Mouse (Mus musculus) heart, postnatal 0 days (tissue): ENCODE results near the gene Rbm47. TPM values are rescaled to one million over a fixed set of nuclear protein-coding genes. Genes with fewer than 3 reads are reported as not detected.

Experiments used
- ATAC-seq: fragments of 200-750 bp; cut with Nextera tagmentation; 2 replicates; pipeline ENCODE4 v1.8.0; 2017; ENCODE audit warnings: low read depth, moderate number of reproducible peaks, moderate library complexity; ENCODE audit not compliant: insufficient read depth
- DNase-seq: peaks from one replicate; pipeline ENCODE4 v3.0.0-alpha.2; 2016; ENCODE audit warnings: low spot score
- H3K27ac ChIP-seq: fragments of 300-500 bp; sonication (generic); 2 replicates; pipeline ENCODE4 v1.5.1; 2014; ENCODE audit warnings: low read depth, mild to moderate bottlenecking
- H3K27me3 ChIP-seq: fragments of 300-500 bp; sonication (generic); 2 replicates; pipeline ENCODE4 v1.6.1; 2014; ENCODE audit warnings: low read length, mixed read lengths; ENCODE audit not compliant: control insufficient read depth, insufficient read depth
- H3K36me3 ChIP-seq: fragments of 300-500 bp; sonication (generic); replicated peaks from 2 replicates; pipeline ENCODE4 v1.6.1; 2014; ENCODE audit warnings: low read length, mixed read lengths; ENCODE audit not compliant: control insufficient read depth, insufficient read depth
- H3K4me1 ChIP-seq: fragments of 300-500 bp; sonication (generic); 2 replicates; pipeline ENCODE4 v1.6.1; 2014; ENCODE audit warnings: antibody characterized with exemption; ENCODE audit not compliant: control insufficient read depth, insufficient read depth
- H3K4me2 ChIP-seq: fragments of 300-500 bp; sonication (generic); 2 replicates; pipeline ENCODE4 v1.6.1; 2014; ENCODE audit warnings: low read depth, mild to moderate bottlenecking, low read length, moderate library complexity
- H3K4me3 ChIP-seq: fragments of 300-500 bp; sonication (generic); 2 replicates; pipeline ENCODE4 v1.5.1; 2014; ENCODE audit warnings: low read depth, low read length
- H3K9ac ChIP-seq: fragments of 300-500 bp; sonication (generic); replicated peaks from 2 replicates; pipeline ENCODE4 v1.6.1; 2014; ENCODE audit warnings: low read depth, low read length, mixed read lengths
- H3K9me3 ChIP-seq: fragments of 300-500 bp; sonication (generic); replicated peaks from 2 replicates; pipeline ENCODE4 v1.6.1; 2016; ENCODE audit warnings: low read length; ENCODE audit not compliant: control insufficient read depth
- CTCF ChIP-seq: IDR thresholded peaks from 2 replicates; pipeline ENCODE4 v1.5.1; 2016; ENCODE audit warnings: antibody characterized with exemption, control low read depth, low read depth
- EP300 ChIP-seq: IDR thresholded peaks from 2 replicates; pipeline ENCODE4 v1.6.1; 2016; ENCODE audit warnings: antibody characterized with exemption, low read depth
- WGBS: fragments of 180-500 bp; shearing (Covaris S2); extraction: QIAGEN DNeasy Blood & Tissue Kit; methylation state at CpG from one replicate; pipeline ENCODE4 v1.1.7; 2014; 5-methylcytosine and 5-hydroxymethylcytosine counted together
- polyA plus RNA-seq: library from polyadenylated mRNA; unstranded; fragments of >200 nt; fragmentation: Nextera tagmentation; extraction: Ambion mirVana; gene quantifications from 2 replicates; pipeline ENCODE4 v1.2.1, GENCODE M21; 2015
- total RNA-seq: library from RNA; depleted of rRNA; stranded (reverse); fragments of >200 nt; gene quantifications from 2 replicates; pipeline ENCODE4 v1.2.3, GENCODE M21; 2014; ENCODE audit warnings: low replicate concordance

The Rbm47 gene
- total and polyA plus RNA-seq, 2 experiments from 2014 or later = 1.1 to 11.2 TPM

- Histone ChIP-seq H3K4me3 (no peak overlapping the region), H3K9me3 (no peaks in the 10 kb centered on the region), H3K9ac (no peak overlapping the region), H3K4me1 (no peaks in the 10 kb centered on the region), H3K27ac (no peak overlapping the region), H3K27me3 (no peaks in the 10 kb centered on the region), H3K4me2 (no peak overlapping the region), H3K36me3 (no peaks in the 10 kb centered on the region)
- WGBS = 91% methylated on average over 4 of the region's 4 CpGs
- TF ChIP-seq EP300 = no peak
- no peak for TF ChIP-seq CTCF
- no peak for DNase-seq
- ATAC-seq = no peak
Observed at GRCm38 (mm10) chr5:66141474-66141873, 31.4 kb downstream of the Rbm47 start.

- no peak for ATAC-seq
- H3K4me2 ChIP-seq = no peak overlapping the region
- H3K4me1 ChIP-seq = no peaks in the 10 kb centered on the region
- no peak overlapping the region for H3K27ac ChIP-seq
- TF ChIP-seq EP300 (no peak), CTCF (no peak)
- no peaks in the 10 kb centered on the region for H3K36me3 ChIP-seq
- H3K9me3 ChIP-seq = no peaks in the 10 kb centered on the region
- no peak overlapping the region for H3K4me3 ChIP-seq
- WGBS = 40% methylated on average over 6 of the region's 6 CpGs
- DNase-seq = no peak
- no peak overlapping the region for H3K9ac ChIP-seq
- H3K27me3 ChIP-seq = no peaks in the 10 kb centered on the region
Observed at GRCm38 (mm10) chr5:66139634-66140295, 33.2 kb downstream of the Rbm47 start.

- Histone ChIP-seq H3K36me3 (no peaks in the 10 kb centered on the region), H3K27me3 (no peaks in the 10 kb centered on the region), H3K4me2 (no peak overlapping the region), H3K9ac (no peak overlapping the region), H3K4me1 (no peaks in the 10 kb centered on the region), H3K4me3 (no peak overlapping the region), H3K27ac (no peak overlapping the region), H3K9me3 (no peaks in the 10 kb centered on the region)
- no peak for DNase-seq
- ATAC-seq = no peak
- 68% methylated on average over 6 of the region's 6 CpGs for WGBS
- TF ChIP-seq CTCF (no peak), EP300 (no peak)
Observed at GRCm38 (mm10) chr5:66139171-66139570, 33.7 kb downstream of the Rbm47 start.

GRCm38 (mm10) chr5:66138597-66138996 lies 34.3 kb downstream of the Rbm47 start:
- Histone ChIP-seq H3K4me2 (no peak overlapping the region), H3K27me3 (no peaks in the 10 kb centered on the region), H3K36me3 (no peaks in the 10 kb centered on the region), H3K27ac (no peak overlapping the region), H3K4me3 (no peak overlapping the region), H3K9me3 (no peaks in the 10 kb centered on the region), H3K4me1 (no peaks in the 10 kb centered on the region), H3K9ac (no peak overlapping the region)
- WGBS = 36% methylated on average over 10 of the region's 10 CpGs
- no peak for TF ChIP-seq CTCF
- TF ChIP-seq EP300 = no peak
- no peak for DNase-seq
- ATAC-seq = no peak

- H3K4me2 ChIP-seq = no peak overlapping the region
- no peaks in the 10 kb centered on the region for H3K9me3 ChIP-seq
- no peak overlapping the region for H3K9ac ChIP-seq
- no peaks in the 10 kb centered on the region for H3K36me3 ChIP-seq
- no peaks in the 10 kb centered on the region for H3K27me3 ChIP-seq
- no peak for ATAC-seq
- no peak overlapping the region for H3K27ac ChIP-seq
- H3K4me1 ChIP-seq = no peaks in the 10 kb centered on the region
- no peak overlapping the region for H3K4me3 ChIP-seq
- no peak for TF ChIP-seq EP300
- 53% methylated on average over 4 of the region's 4 CpGs for WGBS
- no peak for DNase-seq
Observed at GRCm38 (mm10) chr5:66137250-66137649, 35.7 kb downstream of the Rbm47 start.

- H3K9ac ChIP-seq = no peak overlapping the region
- H3K9me3 ChIP-seq = no peaks in the 10 kb centered on the region
- H3K36me3 ChIP-seq = no peaks in the 10 kb centered on the region
- 81% methylated on average over 3 of the region's 3 CpGs for WGBS
- ATAC-seq = no peak
- no peak overlapping the region for H3K4me2 ChIP-seq
- no peaks in the 10 kb centered on the region for H3K27me3 ChIP-seq
- H3K4me1 ChIP-seq = no peaks in the 10 kb centered on the region
- no peak for DNase-seq
- no peak for TF ChIP-seq EP300
- TF ChIP-seq CTCF = no peak
- H3K27ac ChIP-seq = no peak overlapping the region
- no peak overlapping the region for H3K4me3 ChIP-seq
Observed at GRCm38 (mm10) chr5:66135853-66136210, 37.1 kb downstream of the Rbm47 start.
